Mouse (Mus musculus) lung, adult 2 months (tissue): ENCODE measurements around the gene Sfxn2.

Experiments
- CTCF ChIP-seq: fragments of 200-500 bp; IDR thresholded peaks from 2 replicates; pipeline ENCODE4 v1.5.1; 2011; ENCODE audit warnings: mild to moderate bottlenecking, low read length, control low read depth; ENCODE audit not compliant: insufficient read depth
- POLR2A ChIP-seq: fragments of 200-500 bp; IDR thresholded peaks from 2 replicates; pipeline ENCODE4 v1.6.1; 2011; ENCODE audit warnings: low read depth, mild to moderate bottlenecking, control low read depth, low read length, borderline replicate concordance; ENCODE audit errors: extremely low read depth

DNA sequence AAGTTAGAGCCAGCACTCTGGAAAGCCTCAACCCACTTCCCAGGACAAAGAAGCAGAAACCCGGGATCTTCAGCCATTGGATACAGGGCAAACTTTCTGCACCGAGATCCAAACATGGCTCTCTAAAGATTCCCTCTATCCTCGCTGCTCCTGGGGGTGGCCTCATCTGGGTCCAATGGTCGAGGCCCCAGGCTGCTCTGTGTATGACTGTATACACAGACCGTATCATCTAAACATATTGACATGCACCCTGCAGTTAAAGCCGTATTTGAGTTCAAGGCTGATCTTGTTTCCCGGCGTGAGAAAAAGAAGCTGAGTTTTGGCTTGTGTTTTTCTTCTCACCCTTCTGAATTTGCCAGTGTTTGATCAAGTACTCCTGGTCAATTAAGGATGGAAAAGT, 30.4 kb upstream of the Sfxn2 start:
- TF ChIP-seq POLR2A (no peak), CTCF (no peak)
